Mouse (Mus musculus) testis, adult 2 months (tissue): Measurements from ENCODE around the gene Mfsd4b1.

Experiments
- CTCF ChIP-seq: fragments of 200-500 bp; IDR thresholded peaks from 2 replicates; pipeline ENCODE4 v1.5.1; 2012; ENCODE audit warnings: low read depth, mild to moderate bottlenecking, inconsistent platforms, low read length, moderate library complexity; ENCODE audit not compliant: control insufficient read depth, insufficient read depth, insufficient replicate concordance
- POLR2A ChIP-seq: fragments of 200-500 bp; IDR thresholded peaks from 2 replicates; pipeline ENCODE4 v1.6.1; 2012; ENCODE audit warnings: low read depth, mild to moderate bottlenecking, inconsistent platforms, low read length, moderate library complexity; ENCODE audit not compliant: control insufficient read depth

DNA sequence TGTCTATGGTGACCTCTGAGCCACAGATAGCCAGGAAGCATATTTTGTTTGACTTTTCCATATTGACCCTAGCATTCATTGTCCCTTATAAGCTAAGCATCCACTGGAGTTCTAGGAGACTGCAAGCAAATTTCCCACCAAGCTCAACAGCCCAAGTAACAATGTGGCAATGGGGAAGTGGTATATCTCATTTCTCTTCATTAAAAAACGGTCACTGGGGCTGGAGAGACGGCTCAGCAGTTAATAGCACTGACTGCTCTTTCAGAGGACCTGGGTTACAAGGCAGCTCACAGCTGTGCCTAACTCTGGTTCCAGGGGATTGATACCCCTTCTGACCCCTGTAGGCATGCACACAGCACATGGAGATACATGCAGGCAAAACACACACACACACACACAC lies 32.5 kb upstream of the Mfsd4b1 start:
- TF ChIP-seq CTCF (no peak), POLR2A (no peak)
